Mouse (Mus musculus) intestine, postnatal 0 days (tissue): Measurements from ENCODE around the gene Col23a1. TPM values are rescaled to one million over a fixed set of nuclear protein-coding genes. Genes with fewer than 3 reads are reported as not detected.

Experiments
- ATAC-seq: fragments of 200-750 bp; cut with Nextera tagmentation; 2 replicates; pipeline ENCODE4 v1.8.0; 2017; ENCODE audit warnings: mild to moderate bottlenecking, moderate TSS enrichment, moderate library complexity
- H3K27ac ChIP-seq: fragments of 300-500 bp; sonication (generic); 2 replicates; pipeline ENCODE4 v1.5.1; 2014; ENCODE audit warnings: mild to moderate bottlenecking, low read depth, low read length, moderate library complexity
- H3K27me3 ChIP-seq: fragments of 300-500 bp; sonication (generic); replicated peaks from 2 replicates; pipeline ENCODE4 v1.6.1; 2014; ENCODE audit warnings: low read length, mixed read lengths; ENCODE audit not compliant: control insufficient read depth, insufficient read depth
- H3K36me3 ChIP-seq: fragments of 300-500 bp; sonication (generic); 2 replicates; pipeline ENCODE4 v1.6.1; 2014; ENCODE audit warnings: mild to moderate bottlenecking, moderate library complexity; ENCODE audit not compliant: control insufficient read depth, insufficient read depth
- H3K4me1 ChIP-seq: fragments of 300-500 bp; sonication (generic); replicated peaks from 2 replicates; pipeline ENCODE4 v1.6.1; 2014; ENCODE audit warnings: antibody characterized with exemption, low read length, mixed read lengths; ENCODE audit not compliant: control insufficient read depth, insufficient read depth
- H3K4me2 ChIP-seq: fragments of 300-500 bp; sonication (generic); replicated peaks from 2 replicates; pipeline ENCODE4 v1.6.1; 2014; ENCODE audit warnings: low read depth, mild to moderate bottlenecking, moderate library complexity
- H3K4me3 ChIP-seq: fragments of 300-500 bp; sonication (generic); 2 replicates; pipeline ENCODE4 v1.5.1; 2014; ENCODE audit warnings: low read depth, low read length
- H3K9ac ChIP-seq: fragments of 300-500 bp; sonication (generic); 2 replicates; pipeline ENCODE4 v1.6.1; 2014; ENCODE audit warnings: mild to moderate bottlenecking, low read depth, low read length
- H3K9me3 ChIP-seq: fragments of 300-500 bp; sonication (generic); 2 replicates; pipeline ENCODE4 v1.6.1; 2016; ENCODE audit warnings: mixed run types; ENCODE audit not compliant: control insufficient read depth
- CTCF ChIP-seq: sonication (generic); IDR thresholded peaks from 2 replicates; pipeline ENCODE4 v1.5.1; 2016; ENCODE audit warnings: low read depth, mild to moderate bottlenecking, control low read depth, antibody characterized with exemption, moderate library complexity
- WGBS: fragments of 180-500 bp; shearing (Covaris S2); extraction: QIAGEN DNeasy Blood & Tissue Kit; methylation state at CpG from one replicate; pipeline ENCODE4 v1.1.7; 2014; 5-methylcytosine and 5-hydroxymethylcytosine counted together
- polyA plus RNA-seq: library from polyadenylated mRNA; unstranded; fragments of >200 nt; fragmentation: Nextera tagmentation; extraction: Ambion mirVana; gene quantifications from 2 replicates; pipeline ENCODE4 v1.2.1, GENCODE M21; 2015

Col23a1 gene
- polyA plus RNA-seq, 1 experiment from 2014 or later, result 4.6 TPM

- no peak overlapping the region for H3K9ac ChIP-seq
- no peaks in the 10 kb centered on the region for H3K27me3 ChIP-seq
- no peak overlapping the region for H3K4me2 ChIP-seq
- H3K36me3 ChIP-seq, result no peaks in the 10 kb centered on the region
- 40% methylated on average over 2 of the region's 2 CpGs for WGBS
- no peak overlapping the region for H3K4me3 ChIP-seq
- TF ChIP-seq CTCF, result peak; percentile 86
- no peaks in the 10 kb centered on the region for H3K4me1 ChIP-seq
- no peak overlapping the region for H3K27ac ChIP-seq
- ATAC-seq, result no peak
- H3K9me3 ChIP-seq, result no peaks in the 10 kb centered on the region
These were observed 244.6 kb downstream of the Col23a1 start for GRCm38 (mm10) chr11:51534314-51534713.

DNA sequence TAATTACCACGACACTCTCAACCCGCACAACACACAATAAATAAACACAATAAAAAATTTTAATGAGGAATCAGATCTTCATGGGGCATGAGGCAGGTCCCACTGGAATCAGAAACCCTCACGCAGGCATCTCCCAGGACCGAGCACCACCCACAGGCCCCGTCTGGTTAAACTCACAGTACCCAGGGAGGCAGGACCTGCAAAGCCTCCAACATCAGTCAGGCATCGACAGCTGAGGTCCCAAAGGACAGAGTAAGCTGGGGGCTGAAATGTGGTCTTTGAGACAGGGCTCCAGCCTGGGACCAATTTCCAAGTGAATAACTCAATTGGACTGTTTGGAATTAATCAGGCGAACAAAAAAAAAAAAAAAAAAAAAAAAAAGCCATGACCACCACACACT, 248.7 kb downstream of the Col23a1 start:
- no peak overlapping the region for H3K4me2 ChIP-seq
- no peaks in the 10 kb centered on the region for H3K9me3 ChIP-seq
- no peak overlapping the region for H3K27ac ChIP-seq
- no peak for ATAC-seq
- H3K36me3 ChIP-seq, result no peaks in the 10 kb centered on the region
- no peak for TF ChIP-seq CTCF
- H3K27me3 ChIP-seq, result no peaks in the 10 kb centered on the region
- WGBS, result 68% methylated on average over 7 of the region's 7 CpGs
- no peak overlapping the region for H3K9ac ChIP-seq
- H3K4me1 ChIP-seq, result no peaks in the 10 kb centered on the region
- no peak overlapping the region for H3K4me3 ChIP-seq

DNA sequence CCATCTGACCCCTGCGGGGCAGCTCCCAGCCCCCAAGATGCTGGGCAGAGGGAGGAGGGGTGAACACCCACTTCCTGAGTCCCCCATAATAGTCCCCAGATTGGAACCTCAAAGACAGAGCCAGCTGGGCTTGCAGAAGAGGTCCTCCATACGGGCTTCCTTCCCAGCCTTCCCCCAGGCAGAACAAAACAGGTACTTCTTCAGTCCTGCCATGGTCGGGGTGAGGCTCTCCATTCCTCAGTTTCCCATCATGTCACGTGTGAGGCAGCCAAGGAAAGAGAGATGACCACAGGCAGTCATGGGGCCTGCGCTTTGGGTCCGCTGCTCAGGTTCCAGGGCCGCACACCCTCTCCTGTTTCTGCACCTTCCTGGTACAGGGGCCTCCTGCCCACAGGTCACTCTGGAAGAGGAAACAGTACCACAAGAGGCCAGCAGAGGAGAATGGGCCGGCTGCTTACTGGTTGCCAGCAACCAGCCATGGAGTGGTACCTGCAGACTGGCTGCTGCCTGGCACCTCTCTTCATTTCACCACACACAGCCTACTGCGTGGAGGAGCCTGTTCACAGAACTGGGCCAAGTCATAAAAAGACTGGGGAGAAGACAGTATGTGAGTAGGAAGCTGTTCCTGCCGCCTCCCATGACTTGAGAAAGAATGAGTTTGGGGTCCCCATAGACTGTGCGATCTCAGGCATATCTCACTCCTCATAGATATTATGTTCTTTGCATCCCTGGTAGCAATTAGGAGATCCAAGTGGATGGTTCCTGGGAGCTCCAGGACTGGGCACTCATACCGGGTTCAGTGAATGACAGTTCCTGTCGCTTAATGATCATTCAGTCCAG, 249.4 kb downstream of the Col23a1 start:
- no peak for TF ChIP-seq CTCF
- WGBS, result 65% methylated on average over 13 of the region's 13 CpGs
- no peaks in the 10 kb centered on the region for H3K27me3 ChIP-seq
- H3K4me2 ChIP-seq, result no peak overlapping the region
- H3K9ac ChIP-seq, result no peak overlapping the region
- H3K4me1 ChIP-seq, result no peaks in the 10 kb centered on the region
- peak; percentile 56 for ATAC-seq
- no peaks in the 10 kb centered on the region for H3K36me3 ChIP-seq
- H3K4me3 ChIP-seq, result no peak overlapping the region
- no peak overlapping the region for H3K27ac ChIP-seq
- H3K9me3 ChIP-seq, result no peaks in the 10 kb centered on the region

- 7% methylated on average over 10 of the region's 10 CpGs for WGBS
- Histone ChIP-seq H3K36me3 (no peaks in the 10 kb centered on the region), H3K4me3 (no peak overlapping the region), H3K9me3 (no peaks in the 10 kb centered on the region), H3K4me2 (no peak overlapping the region), H3K4me1 (no peaks in the 10 kb centered on the region), H3K27me3 (no peaks in the 10 kb centered on the region), H3K9ac (no peak overlapping the region), H3K27ac (no peak overlapping the region)
- peak; percentile 87 for ATAC-seq
- peak; percentile 100 for TF ChIP-seq CTCF
These were observed 250.1 kb downstream of the Col23a1 start for GRCm38 (mm10) chr11:51539759-51540282.

- ATAC-seq, result no peak
- Histone ChIP-seq H3K27ac (no peak overlapping the region), H3K9ac (no peak overlapping the region), H3K4me3 (no peak overlapping the region), H3K27me3 (no peaks in the 10 kb centered on the region), H3K4me1 (no peaks in the 10 kb centered on the region), H3K9me3 (no peaks in the 10 kb centered on the region), H3K36me3 (no peaks in the 10 kb centered on the region), H3K4me2 (no peak overlapping the region)
- 73% methylated on average over 9 of the region's 9 CpGs for WGBS
- no peak for TF ChIP-seq CTCF
These were observed 252.7 kb downstream of the Col23a1 start for GRCm38 (mm10) chr11:51542424-51542823.

GRCm38 (mm10) chr11:51543487-51544050, 253.8 kb downstream of the Col23a1 start:
- Histone ChIP-seq H3K27me3 (no peaks in the 10 kb centered on the region), H3K9me3 (no peaks in the 10 kb centered on the region), H3K36me3 (no peaks in the 10 kb centered on the region), H3K27ac (no peak overlapping the region), H3K4me3 (no peak overlapping the region), H3K4me2 (no peak overlapping the region), H3K4me1 (no peaks in the 10 kb centered on the region), H3K9ac (no peak overlapping the region)
- TF ChIP-seq CTCF, result no peak
- 61% methylated on average over 7 of the region's 7 CpGs for WGBS
- no peak for ATAC-seq
